Mouse (Mus musculus): ENCODE data around the gene Gm13101.
"Not testable (repeated sequence)": the region's sequence is repeated elsewhere in the genome, so short reads cannot be mapped to it uniquely, and the experiment has no call there.

Gm13101 gene

DNA sequence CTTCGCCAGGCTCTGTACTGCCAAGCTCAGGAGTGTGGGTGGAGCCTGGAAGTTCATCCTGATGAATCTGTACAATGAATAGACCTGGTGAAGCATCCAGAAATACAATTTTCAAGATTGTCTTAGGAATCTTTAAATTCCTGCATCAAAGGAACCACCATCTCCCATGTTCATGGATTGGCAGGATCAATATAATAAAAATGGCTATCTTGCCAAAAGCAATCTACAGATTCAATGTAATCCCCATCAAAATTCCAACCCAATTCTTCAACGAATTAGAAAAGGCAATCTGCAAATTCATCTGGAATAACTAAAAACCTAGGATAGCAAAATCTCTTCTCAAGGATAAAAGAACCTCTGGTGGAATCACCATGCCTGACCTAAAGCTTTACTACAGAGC lies at the start of gene Gm13101:
TSS of gene Gm13101 (minus strand) at position 101 of the 400 bp plus-strand sequence.
- in situ Hi-C loops (cut with MseI, MboI): not testable (repeated sequence)

DNA sequence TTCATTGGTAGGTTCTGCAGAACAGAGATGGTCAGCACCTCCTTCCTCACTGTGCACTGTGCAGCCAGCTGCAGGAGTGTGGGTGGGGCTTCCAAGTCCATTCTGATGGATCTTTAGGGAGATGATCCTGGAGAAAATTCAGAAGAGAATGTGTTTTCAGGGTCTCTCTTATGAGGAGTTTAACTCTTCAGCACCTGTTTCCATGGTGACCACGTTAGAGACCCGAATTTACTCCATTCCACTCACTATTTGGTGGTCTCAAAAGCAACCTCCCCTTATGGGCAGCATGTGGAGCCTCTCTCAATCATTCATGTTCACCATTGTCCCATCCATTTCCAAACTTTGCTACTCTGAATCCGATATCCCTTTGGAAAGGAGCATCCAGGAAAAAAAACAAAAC lies 27.5 kb upstream of the Gm13101 start, which contains the start of gene Pramef17:
TSS of gene Pramef17 (minus strand) at position 101 of the 400 bp plus-strand sequence.
- in situ Hi-C loops (cut with MseI, MboI): not testable (repeated sequence)

DNA sequence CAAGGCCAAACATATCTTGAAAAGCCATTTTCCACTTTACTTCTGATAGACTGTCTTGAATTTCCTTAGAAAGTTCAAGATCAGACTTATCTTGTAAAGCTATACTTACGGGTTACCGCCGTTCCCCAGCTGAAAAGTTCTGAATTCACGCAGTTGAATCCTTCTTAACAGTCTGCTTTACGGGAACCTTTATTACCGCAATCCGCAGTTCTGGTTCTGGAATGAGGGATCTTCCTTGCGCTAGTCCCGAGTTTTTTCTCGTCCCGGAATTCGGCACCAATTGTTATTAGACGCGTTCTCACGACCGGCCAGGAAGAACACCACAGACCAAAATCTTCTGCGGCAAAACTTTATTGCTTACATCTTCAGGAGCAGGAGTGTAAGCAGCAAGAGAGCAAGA lies 21.4 kb upstream of the Gm13101 start:
- in situ Hi-C loops (cut with MseI, MboI): not testable (repeated sequence)

DNA sequence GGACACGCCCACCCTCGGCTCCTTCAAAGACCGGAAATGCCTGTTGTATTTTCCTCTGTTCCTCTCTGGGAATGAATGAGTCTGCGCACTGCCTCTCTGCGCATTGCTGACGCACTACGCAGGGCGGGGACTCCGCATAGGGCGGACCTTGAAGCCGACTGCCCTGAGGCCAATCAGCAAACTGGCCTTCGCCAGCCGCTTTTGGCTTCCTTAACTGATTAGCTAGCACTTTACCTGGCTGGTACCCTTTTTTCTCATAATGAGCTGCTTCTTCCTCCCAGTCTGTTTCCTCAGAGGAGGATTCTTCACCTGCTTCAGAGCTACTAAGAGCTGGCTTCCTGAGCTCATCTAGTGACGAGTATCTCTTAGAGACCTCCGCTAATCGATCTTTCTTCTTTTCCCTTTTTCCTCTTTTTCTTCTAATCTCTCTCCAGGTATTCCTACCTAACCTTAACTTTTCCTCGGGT lies 20.8 kb upstream of the Gm13101 start:
- in situ Hi-C loops (cut with MseI, MboI): not testable (repeated sequence)

DNA sequence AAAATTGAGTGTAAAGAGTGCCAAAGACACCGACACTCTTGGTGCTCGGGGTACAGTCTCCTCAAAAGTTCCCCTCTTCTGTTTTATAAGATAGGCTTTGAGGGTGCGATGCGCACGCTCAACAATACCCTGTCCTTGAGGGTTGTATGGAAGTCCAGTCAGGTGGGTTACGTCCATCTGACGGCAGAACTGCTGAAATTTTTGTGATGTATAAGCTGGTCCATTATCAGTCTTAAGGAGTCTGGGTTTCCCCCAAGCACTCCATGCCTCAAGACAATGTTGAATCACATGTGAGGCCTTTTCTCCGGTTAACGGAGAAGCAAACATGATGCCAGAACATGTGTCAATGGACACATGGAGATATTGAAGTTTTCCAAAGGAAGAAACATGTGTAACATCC lies 19.0 kb upstream of the Gm13101 start:
- in situ Hi-C loops (cut with MseI, MboI): not testable (repeated sequence)

DNA sequence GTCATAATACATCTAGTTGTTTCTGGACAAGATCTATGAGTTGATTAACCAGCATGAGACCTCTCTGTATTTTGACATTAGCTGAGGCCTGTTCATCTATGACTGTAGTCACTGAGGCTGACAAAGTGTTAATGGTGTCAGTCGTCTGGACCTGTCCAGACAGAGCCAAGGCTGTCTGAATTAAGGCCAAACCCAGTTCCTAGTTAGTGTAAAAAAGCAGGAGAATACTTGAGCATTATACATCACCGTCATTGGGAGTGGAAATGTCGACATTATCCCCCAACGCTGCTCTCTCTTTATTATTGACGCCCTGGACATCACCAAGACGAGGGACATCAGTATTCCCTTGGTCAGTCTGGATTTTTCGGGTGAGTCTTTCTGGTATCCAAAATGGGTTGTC lies 18.4 kb upstream of the Gm13101 start:
- in situ Hi-C loops (cut with MseI, MboI): not testable (repeated sequence)

DNA sequence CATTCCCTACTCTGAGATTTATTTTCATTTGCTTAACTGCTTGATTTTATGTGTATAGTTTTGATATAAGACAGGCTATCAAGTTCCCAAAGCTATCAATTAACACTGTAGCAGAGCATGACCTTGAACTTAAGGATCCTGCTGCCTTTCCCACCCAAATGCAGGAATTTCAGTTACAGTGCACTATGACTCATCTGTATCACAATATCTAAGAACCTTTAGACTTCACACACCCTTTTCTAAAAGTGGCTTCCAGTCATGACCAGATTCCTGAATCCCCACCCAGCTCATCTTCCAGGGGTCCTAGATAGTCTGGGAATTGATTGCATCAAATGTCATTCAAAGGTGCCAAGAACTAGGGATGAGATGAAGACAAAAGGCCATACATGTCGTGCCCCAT lies 16.7 kb upstream of the Gm13101 start:
- in situ Hi-C loops (cut with MseI, MboI): not testable (repeated sequence)

DNA sequence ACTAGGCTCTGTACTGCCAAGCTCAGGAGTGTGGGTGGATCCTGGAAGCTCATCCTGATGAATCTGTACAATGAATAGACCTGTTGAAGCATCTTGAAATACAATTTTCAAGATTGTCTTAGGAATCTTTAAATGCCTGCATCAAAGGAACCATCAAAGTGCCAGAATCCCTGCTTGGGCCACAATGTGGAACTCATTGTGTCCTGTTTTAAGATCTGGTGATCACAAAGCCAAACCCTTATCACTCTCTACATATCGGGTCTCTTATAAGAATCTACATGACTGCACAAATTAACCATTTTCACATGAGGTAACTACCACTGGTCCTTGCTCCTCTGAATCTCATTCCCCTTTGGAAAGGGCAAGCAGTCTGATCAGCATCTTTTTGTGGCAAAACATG lies 15.8 kb downstream of the Gm13101 start, which contains the start of gene Pramef25:
TSS of gene Pramef25 (minus strand) at position 101 of the 400 bp plus-strand sequence.
- in situ Hi-C loops (cut with MseI, MboI): not testable (repeated sequence)
